Mouse (Mus musculus) neural tube, embryonic 14.5 days (tissue): ENCODE results near the gene Olfr749. TPM values are rescaled to one million over a fixed set of nuclear protein-coding genes. Genes with fewer than 3 reads are reported as not detected.
"Not testable (repeated sequence)": the region's sequence is repeated elsewhere in the genome, so short reads cannot be mapped to it uniquely, and the experiment has no call there.

Experiments used
- ATAC-seq: fragments of 200-750 bp; cut with Nextera tagmentation; 2 replicates; pipeline ENCODE4 v1.8.0; 2017; ENCODE audit warnings: low read depth, mild to moderate bottlenecking, moderate TSS enrichment, moderate library complexity
- H3K27ac ChIP-seq: fragments of 300-500 bp; sonication (generic); 2 replicates; pipeline ENCODE4 v1.5.1; 2014; ENCODE audit warnings: low read depth, mild to moderate bottlenecking, control low read depth, low read length, moderate library complexity, mixed read lengths
- H3K27me3 ChIP-seq: fragments of 300-500 bp; sonication (generic); 2 replicates; pipeline ENCODE4 v1.6.1; 2014; ENCODE audit warnings: low read length; ENCODE audit not compliant: control insufficient read depth, insufficient read depth
- H3K36me3 ChIP-seq: fragments of 300-500 bp; sonication (generic); 2 replicates; pipeline ENCODE4 v1.6.1; 2014; ENCODE audit warnings: low read length, mixed read lengths; ENCODE audit not compliant: control insufficient read depth, insufficient read depth
- H3K4me1 ChIP-seq: fragments of 300-500 bp; sonication (generic); 2 replicates; pipeline ENCODE4 v1.6.1; 2014; ENCODE audit warnings: low read length; ENCODE audit not compliant: control insufficient read depth, insufficient read depth
- H3K4me2 ChIP-seq: fragments of 300-500 bp; sonication (generic); 2 replicates; pipeline ENCODE4 v1.6.1; 2014; ENCODE audit warnings: mild to moderate bottlenecking, low read depth, low read length, control low read depth
- H3K4me3 ChIP-seq: fragments of 300-500 bp; sonication (generic); 2 replicates; pipeline ENCODE4 v1.5.1; 2014; ENCODE audit warnings: low read depth, low read length, control low read depth, mixed read lengths
- H3K9ac ChIP-seq: fragments of 300-500 bp; sonication (generic); replicated peaks from 2 replicates; pipeline ENCODE4 v1.6.1; 2014; ENCODE audit warnings: low read depth, mild to moderate bottlenecking, control low read depth, low read length, mixed read lengths
- H3K9me3 ChIP-seq: fragments of 300-500 bp; sonication (generic); 2 replicates; pipeline ENCODE4 v1.6.1; 2016; ENCODE audit warnings: low read length; ENCODE audit not compliant: control insufficient read depth
- WGBS: fragments of 180-500 bp; shearing (Covaris S2); extraction: QIAGEN DNeasy Blood & Tissue Kit; methylation state at CpG from one replicate; pipeline ENCODE4 v1.1.7; 2014; 5-methylcytosine and 5-hydroxymethylcytosine counted together
- polyA plus RNA-seq: library from polyadenylated mRNA; unstranded; fragments of >200 nt; fragmentation: Nextera tagmentation; extraction: Ambion mirVana; gene quantifications from 2 replicates; pipeline ENCODE4 v1.2.1, GENCODE M21; 2014

Olfr749 gene
- polyA plus RNA-seq, 1 experiment from 2014 or later, result not detected

- no peaks in the 10 kb centered on the region for H3K27me3 ChIP-seq
- no peak for ATAC-seq
- H3K4me1 ChIP-seq, result no peaks in the 10 kb centered on the region
Measured at GRCm38 (mm10) chr14:50740334-50740733, 4.6 kb downstream of the Olfr749 start.

GRCm38 (mm10) chr14:50722371-50722770 is 22.5 kb downstream of the Olfr749 start:
- not testable (repeated sequence) for H3K9me3 ChIP-seq, H3K9ac ChIP-seq, H3K4me3 ChIP-seq, H3K27ac ChIP-seq, H3K27me3 ChIP-seq, H3K4me2 ChIP-seq, H3K4me1 ChIP-seq, ATAC-seq, H3K36me3 ChIP-seq
- 80% methylated on average over 3 of the region's 4 CpGs for WGBS

More at GRCm38 (mm10) chr14:50740334-50740733, 4.6 kb downstream of the Olfr749 start:
- H3K4me2 ChIP-seq, result no peak overlapping the region
- no peaks in the 10 kb centered on the region for H3K9me3 ChIP-seq
- H3K4me3 ChIP-seq, result no peak overlapping the region
- H3K9ac ChIP-seq, result no peak overlapping the region
- 74% methylated on average over 2 of the region's 2 CpGs for WGBS
- H3K27ac ChIP-seq, result no peak overlapping the region
- H3K36me3 ChIP-seq, result no peaks in the 10 kb centered on the region

- not testable (repeated sequence) for H3K9ac ChIP-seq, H3K27me3 ChIP-seq, H3K9me3 ChIP-seq, ATAC-seq, H3K27ac ChIP-seq, H3K4me2 ChIP-seq, H3K4me1 ChIP-seq, H3K36me3 ChIP-seq, H3K4me3 ChIP-seq
- 91% methylated on average over 15 of the region's 15 CpGs for WGBS
Measured at GRCm38 (mm10) chr14:50719875-50720274, 25.0 kb downstream of the Olfr749 start.

GRCm38 (mm10) chr14:50707073-50707472 is 37.8 kb downstream of the Olfr749 start, which contains the start of gene Olfr748:
Gene Olfr748, plus strand, starts transcription at chr14:50707373.
- H3K9me3 ChIP-seq, result no peaks in the 10 kb centered on the region
- no peak within 1 kb of the TSS for H3K27ac ChIP-seq
- H3K4me2 ChIP-seq, result no peak within 1 kb of the TSS
- no peak for ATAC-seq
- H3K36me3 ChIP-seq, result no peaks in the 10 kb centered on the region
- no peaks in the 10 kb centered on the region for H3K4me1 ChIP-seq
- no peak within 1 kb of the TSS for H3K9ac ChIP-seq
- no peaks in the 10 kb centered on the region for H3K27me3 ChIP-seq
- no peak within 1 kb of the TSS for H3K4me3 ChIP-seq
- WGBS, result 76% methylated on average over 1 of the region's 1 CpGs

- no peaks in the 10 kb centered on the region for H3K36me3 ChIP-seq
- no peak within 1 kb of the TSS for H3K27ac ChIP-seq
- no peak within 1 kb of the TSS for H3K4me3 ChIP-seq
- H3K4me1 ChIP-seq, result no peaks in the 10 kb centered on the region
- no peaks in the 10 kb centered on the region for H3K27me3 ChIP-seq
- H3K9me3 ChIP-seq, result no peaks in the 10 kb centered on the region
- WGBS, result 93% methylated on average over 3 of the region's 3 CpGs
- no peak within 1 kb of the TSS for H3K9ac ChIP-seq
- no peak within 1 kb of the TSS for H3K4me2 ChIP-seq
- no peak for ATAC-seq
Measured at GRCm38 (mm10) chr14:50693106-50693505, 51.8 kb downstream of the Olfr749 start, which contains the start of gene Olfr747. Gene Olfr747, minus strand, starts transcription at chr14:50693206.

Other genes starting within 250 kb of the Olfr749 start
- gene Olfr742, start 241.5 kb downstream of the Olfr749 start, polyA plus RNA-seq, result not detected in 2 replicates
- not detected in 2 replicates for gene Olfr743, start 223.3 kb downstream of the Olfr749 start, polyA plus RNA-seq
- gene Olfr744, start 130.2 kb downstream of the Olfr749 start, polyA plus RNA-seq, result not detected in 2 replicates
- not detected in 2 replicates for gene Olfr745, start 105.7 kb downstream of the Olfr749 start, polyA plus RNA-seq
- not detected in 2 replicates for gene Olfr746, start 98.0 kb downstream of the Olfr749 start, polyA plus RNA-seq
- not detected in 2 replicates for gene Olfr747, start 51.9 kb downstream of the Olfr749 start, polyA plus RNA-seq
- gene Olfr748, start 37.7 kb downstream of the Olfr749 start, polyA plus RNA-seq, result not detected in 2 replicates
- 118 and 131 TPM in 2 replicates for gene Ttc5, start 40.4 kb upstream of the Olfr749 start, polyA plus RNA-seq
- not detected in 2 replicates for gene Ccnb1ip1, start 62.6 kb upstream of the Olfr749 start, polyA plus RNA-seq
- 43.7 and 51.5 TPM in 2 replicates for gene Parp2, start 62.7 kb upstream of the Olfr749 start, polyA plus RNA-seq
- gene Tep1, start 125.5 kb upstream of the Olfr749 start, polyA plus RNA-seq, result 3.1 and 6.1 TPM in 2 replicates
- gene Klhl33, start 152.4 kb upstream of the Olfr749 start, polyA plus RNA-seq, result 1.8 and 2.5 TPM in 2 replicates
- 110 TPM in 2 replicates for gene Osgep, start 179.8 kb upstream of the Olfr749 start, polyA plus RNA-seq
- 166 and 180 TPM in 2 replicates for gene Apex1, start 179.9 kb upstream of the Olfr749 start, polyA plus RNA-seq
- 68.4 and 98.6 TPM in 2 replicates for gene Pip4p1, start 185.8 kb upstream of the Olfr749 start, polyA plus RNA-seq
- 15.4 and 22.8 TPM in 2 replicates for gene Pnp, start 186.0 kb upstream of the Olfr749 start, polyA plus RNA-seq
- gene Gm49342, start 199.4 kb upstream of the Olfr749 start, polyA plus RNA-seq, result not detected in 2 replicates
- 0.46 and 0.51 TPM in 2 replicates for gene Pnp2, start 210.9 kb upstream of the Olfr749 start, polyA plus RNA-seq